Mouse (Mus musculus) brain, embryonic 18.5 days (tissue): ENCODE data around the gene Ptpn3.

ENCODE experiments used
- DNase-seq: peaks from one replicate; pipeline ENCODE4 v3.0.0-alpha.2; 2012; ENCODE audit warnings: low read depth, low spot score

Gene Ptpn3

DNA sequence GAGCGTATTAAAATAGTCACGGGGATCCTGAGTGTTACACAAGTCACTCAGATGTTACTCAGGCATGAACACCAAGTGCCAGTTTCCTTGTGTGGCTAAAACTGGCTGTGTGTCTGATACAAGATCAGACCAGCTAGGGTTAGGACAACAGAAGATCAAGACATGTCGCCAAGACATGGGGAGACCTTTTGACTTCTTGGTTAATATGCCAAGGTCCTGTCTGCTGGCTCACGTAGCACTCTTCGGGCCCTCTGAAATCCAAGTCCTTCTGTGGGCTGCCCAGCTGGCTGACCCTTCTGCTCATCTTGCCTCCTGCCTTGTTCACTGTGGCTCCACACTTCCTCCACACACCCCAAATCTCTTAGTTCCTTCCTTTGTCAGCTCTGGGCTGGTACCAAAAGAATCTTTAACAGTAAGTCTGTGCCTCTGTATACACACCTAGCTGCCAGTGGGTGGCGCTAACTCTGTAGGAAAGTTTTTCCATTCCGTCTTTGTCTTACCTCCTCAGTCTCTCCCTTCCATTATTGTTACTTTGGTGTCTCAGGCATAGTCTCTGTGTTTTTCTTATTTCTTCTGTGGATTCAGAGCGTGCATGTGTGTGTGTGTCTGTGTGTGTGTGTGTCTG lies 38.5 kb downstream of the Ptpn3 start:
- no peak for DNase-seq

DNA sequence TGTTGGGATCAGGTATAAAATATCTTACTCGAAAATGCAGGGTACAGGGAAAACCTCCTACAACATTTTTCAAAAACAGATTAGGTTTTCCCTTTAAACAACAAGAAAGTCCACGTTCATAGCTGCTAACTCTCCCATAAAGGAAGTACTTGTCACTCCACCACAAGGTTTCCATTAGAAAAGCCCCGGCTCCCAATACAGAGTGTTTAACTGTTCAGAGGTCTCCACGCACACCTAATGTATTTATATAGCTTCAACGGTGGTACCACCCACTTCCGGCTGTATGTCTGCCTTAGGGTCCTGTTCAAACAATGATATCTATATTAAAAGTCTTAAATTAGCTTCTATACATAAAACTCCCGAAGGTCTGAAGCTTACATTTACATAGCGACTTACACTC lies 39.2 kb downstream of the Ptpn3 start:
- no peak for DNase-seq

DNA sequence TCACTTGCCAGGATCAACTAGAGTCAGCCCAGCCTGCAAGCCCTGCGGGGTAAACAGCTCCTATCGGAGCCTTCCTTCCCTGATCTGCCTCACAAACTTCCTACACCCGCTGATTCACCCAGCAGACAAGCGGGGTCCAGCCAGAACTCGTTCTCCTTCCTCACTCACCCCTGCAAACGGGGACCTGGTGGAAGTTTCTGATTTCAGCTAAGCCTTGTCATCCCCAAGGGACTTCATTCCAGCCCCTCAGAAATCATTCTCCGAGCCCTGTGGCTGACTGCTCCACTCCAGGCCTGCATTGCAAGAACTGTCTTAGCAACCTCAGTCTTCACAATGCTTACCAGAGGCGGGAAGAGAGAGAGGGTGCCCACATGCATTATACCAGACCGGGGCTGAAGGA lies 39.8 kb downstream of the Ptpn3 start:
- no peak for DNase-seq

DNA sequence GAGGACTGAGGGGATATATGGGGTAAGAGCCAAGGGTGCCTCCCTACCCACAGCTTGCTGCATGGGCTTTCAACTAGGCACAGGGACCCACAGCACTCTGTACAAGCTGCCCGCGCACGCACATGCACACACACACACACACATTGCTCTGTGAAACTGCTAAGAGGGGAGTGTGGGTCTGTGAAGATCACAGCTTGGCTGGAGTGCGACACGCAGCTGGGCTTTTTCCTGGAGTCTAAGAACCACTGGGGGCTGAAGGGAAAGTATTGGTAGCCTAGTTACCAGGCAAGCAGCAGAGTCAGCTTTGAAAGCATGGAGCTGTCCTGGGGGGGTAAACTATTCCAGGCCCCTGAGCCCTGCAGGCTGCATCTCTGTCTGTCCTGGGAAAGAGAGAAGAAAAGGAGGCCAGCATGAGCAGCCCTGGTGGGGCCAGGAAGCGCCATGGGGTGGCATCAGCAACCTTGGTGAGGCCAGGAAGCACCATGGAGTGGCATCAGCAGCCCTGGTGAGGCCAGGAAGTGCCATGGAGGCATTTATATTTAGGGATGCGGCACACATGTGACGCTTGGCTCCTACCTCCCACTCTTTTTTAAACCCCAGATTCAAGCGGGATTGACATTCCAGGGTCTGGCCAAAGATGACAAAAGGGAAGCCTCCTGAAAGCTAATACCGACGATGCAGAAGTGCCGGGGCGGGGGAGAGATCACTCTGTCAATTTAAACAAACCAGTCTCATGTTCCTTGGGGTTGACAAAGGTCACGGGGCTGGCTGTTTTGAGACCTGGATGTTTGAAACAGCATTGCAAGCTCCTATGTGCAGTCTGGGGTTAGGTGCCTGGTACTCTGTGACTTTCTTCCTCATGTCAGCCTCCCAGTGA lies 43.2 kb downstream of the Ptpn3 start:
- DNase-seq: no peak

DNA sequence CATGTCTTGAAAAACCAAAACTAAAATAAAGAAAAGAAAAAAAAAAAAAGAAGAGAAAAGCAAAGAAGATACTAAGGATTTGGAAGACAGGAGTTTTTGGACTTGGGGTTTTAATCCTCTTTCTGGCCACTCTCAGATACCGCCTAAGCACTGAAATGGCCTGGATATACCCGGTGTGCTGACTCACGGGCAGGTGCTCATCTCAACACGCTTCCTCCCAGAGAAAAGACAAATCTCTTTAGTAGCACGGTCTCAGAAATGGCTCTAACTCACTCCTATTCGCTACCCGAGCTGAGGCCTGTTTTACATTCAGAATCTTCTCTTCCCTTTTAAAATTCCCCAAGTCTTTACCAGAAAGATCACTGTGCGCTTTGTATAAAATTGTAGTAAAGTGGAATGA lies 44.2 kb downstream of the Ptpn3 start:
- DNase-seq: no peak

DNA sequence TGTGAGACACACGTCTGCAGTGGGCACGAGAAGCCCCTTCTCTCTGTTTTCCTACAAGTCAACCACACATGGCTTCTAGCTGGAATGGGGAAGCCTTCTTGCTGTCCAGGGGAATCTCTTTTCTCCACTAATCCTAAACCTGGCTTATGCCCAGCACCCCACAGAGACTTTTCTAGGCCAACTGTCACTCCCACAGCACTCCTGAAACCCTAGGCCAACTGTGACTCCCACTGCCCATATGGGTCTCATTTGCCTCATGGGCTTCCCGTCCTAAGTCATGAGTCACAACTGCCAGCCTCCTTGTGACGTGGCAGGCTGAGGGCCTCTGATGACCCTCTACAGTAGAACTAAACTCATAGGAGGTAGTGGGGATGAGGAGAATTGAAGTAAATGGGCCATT lies 44.9 kb downstream of the Ptpn3 start:
- no peak for DNase-seq

DNA sequence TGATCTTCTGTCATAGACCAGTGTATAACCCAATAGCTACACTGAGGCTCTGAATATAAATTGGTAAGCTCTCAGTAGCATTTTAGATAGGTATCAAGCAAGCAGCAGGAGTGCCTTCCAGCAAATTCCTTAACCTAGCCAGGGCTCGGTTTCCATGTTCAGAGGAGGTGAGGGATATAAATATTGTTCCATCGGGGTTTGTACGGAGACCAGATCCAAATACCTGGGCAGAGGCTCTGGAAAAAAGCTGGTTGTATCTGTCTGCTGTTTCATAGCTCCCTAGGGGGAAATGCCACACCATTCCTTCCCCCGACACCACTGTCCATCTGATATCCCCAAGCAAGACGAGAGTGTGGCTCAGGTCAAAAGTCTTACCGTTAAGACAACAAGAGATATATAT lies 47.2 kb downstream of the Ptpn3 start:
- DNase-seq: no peak

DNA sequence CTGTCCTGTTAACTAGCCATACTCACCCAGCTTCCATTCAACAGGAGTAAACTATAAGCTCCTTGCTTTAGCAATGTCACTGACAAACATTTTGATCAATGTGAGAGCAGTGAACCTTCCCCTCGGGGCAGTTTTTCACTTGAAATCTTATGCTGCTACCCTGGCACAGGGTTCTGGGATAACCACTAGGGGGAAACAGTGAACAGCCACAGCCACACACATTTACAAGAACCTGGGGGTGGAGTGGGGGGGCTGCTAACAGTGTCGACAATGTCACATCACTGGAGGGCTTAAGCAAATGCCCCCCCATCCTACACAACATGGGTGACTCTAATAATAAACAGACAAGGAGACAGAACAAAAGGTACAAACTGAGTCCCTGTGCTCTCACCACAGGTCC lies 51.0 kb downstream of the Ptpn3 start:
- no peak for DNase-seq

DNA sequence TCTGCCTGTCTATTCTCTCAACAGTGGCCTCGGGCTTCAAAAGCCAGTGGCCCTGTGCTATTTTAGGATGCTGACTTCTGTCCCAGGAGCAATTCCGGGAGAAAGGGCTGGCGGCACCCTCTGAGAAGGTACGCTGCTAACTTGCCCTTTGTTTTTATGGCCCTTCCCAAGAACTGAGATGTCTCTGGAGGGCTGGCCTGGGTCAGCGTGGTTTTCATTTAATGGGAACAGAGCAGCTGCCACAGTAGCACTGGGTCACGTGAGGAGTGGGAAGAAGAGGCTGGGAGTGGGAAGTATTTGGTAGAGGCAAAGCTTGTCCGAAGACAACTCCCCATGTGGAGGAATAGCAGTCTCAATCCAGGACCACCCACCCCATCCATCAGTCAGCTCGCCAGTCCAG lies 52.5 kb downstream of the Ptpn3 start:
- no peak for DNase-seq

DNA sequence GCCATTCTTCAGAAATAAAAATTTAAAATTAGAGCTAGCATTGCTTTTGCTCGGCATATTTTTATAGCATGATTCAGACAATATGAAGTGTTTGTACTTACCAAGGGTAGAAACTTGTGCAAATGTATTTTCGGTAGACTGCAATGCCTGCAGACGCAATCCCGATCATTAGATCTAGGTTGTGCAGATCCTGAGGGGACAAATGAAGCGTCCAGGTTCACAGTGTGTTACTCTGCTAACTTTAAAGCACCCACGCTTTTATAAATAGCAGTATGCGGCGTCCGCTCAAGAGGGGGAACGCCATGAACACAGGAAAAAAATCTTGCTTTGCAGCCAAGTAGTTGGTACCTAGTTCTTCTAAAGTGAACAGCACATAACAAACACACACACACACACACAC lies 56.8 kb downstream of the Ptpn3 start:
- DNase-seq: no peak

DNA sequence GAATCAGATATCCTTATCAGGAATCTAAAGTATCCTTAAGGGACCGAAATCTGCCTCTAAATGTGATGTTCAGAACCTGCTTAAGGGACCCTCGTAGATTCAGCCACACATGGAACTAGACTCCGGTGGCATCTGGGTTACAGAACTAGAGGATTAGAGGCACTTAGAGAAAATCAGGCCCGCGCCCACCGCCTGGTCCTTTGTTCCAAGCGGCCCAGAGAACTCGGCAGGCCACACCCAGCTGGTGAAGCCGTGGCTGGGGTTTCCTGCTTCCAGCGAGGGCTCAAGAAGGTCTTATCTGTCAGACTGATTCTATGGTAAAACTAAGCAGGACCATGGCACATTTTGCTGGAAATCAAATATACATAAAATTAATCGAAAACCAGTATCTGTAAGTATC lies 58.3 kb downstream of the Ptpn3 start:
- DNase-seq: no peak

DNA sequence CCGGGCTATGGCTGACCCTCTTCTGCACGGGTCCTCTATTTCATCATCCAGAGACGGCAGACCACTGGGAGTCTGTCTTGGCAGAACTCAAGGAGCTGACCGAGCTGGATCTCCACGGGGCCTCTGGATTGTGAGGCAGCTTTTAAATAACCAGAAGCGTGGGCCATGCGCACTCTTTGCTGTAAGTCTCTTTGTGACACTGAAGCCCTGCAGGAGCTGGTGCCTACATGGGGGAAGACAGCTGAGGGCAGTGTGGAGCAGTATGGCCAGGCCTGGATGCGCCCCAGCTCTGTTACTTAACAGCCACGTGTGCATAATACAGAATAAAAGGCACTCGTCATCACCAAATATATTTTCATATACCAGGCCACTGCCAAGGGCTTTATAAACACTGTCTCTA lies 60.7 kb downstream of the Ptpn3 start:
- no peak for DNase-seq

DNA sequence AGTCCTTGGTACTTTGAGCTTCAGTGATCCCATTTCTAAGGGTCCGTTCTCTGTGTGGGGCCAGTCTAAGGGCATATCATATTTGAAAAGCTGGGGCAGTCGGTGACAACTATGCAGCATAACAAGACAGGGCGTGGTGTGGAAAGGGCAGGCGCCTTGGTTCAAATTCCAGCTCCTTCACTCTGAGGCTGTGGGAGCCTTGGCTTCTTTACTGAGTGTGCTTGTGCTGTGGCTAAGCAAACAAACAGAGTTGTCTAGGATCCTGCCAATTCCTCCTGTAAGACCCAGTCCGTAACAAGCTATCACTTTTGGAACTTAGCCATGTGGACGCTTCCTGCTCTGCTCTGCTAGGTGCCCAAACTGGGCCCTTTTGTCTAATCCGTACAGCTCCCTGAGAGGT lies 61.5 kb downstream of the Ptpn3 start:
- DNase-seq: no peak

DNA sequence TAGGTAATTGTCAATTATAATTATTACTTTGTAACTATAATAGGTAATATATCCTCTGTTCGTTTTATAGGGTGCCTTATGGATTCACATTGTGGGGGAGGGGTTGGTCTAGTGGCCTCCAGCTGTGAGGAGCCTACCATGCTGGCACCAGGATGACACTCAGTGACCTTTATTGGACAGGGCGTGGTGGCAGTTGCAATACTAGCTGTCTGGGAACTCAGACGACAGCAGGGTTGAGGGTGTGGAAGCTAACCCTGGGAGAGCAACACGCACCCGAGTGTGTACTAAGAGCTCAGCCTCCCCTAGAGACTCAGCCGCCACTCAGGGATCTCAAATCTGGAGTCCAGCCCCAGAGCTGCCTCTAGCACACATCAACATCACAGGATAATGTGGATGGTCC lies 62.5 kb downstream of the Ptpn3 start:
- DNase-seq: no peak

DNA sequence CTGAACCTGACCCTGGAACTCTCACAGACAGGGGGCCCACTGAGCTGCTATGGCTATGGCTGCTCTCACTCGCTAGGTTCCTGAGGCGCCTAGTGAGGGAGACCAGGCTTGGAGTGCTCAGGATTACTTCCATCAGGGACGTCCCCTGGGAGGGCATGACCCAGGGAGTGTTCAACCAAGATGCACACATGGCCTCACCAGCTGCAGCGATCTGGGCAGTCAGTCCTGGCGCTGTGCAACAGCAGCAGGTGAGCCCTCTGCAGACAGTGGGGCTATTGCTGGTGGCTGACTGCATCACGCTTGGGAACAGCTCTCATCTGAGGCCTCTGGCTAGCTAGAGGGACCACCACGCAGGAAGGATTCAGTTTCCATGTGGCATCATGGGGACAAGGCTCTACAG lies 63.5 kb downstream of the Ptpn3 start:
- DNase-seq: no peak

DNA sequence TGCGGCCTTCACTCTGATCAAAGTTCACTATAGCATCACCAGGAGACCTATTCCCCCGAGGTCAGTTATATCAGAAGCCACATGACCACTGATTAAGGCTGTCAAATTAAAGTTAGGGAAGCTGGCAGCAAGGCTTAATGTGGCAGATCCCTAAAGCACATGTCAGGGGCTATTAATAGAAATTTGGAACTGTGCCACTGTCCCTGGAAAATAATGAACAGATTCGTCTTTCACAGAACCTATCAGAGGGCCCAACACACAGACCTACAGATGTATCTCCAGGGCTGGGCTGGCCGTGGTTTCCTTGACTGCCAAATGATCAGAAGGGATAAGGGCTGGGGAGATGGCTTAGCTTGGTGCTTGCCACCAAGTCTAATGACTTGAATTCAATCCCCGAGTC lies 65.1 kb downstream of the Ptpn3 start:
- DNase-seq: no peak

DNA sequence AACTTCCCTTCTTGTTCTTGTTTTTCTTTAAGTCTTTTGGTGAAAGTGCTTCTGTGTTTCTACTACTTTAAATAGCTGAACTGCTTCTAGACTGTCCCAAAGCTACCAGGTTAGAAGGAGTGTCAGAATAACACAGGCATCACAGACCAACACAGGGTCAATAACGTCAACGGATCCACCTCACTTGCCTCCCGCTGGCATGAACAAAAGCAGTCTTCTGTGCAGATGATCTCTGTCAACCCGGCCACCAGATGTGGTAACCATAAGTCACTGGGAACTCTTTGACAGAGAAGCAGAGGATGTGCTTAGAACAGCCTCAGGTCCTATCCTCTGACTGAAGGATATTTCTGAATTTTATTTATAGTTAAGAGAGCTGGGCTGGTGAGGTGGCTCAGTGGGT lies 65.9 kb downstream of the Ptpn3 start:
- DNase-seq: no peak

DNA sequence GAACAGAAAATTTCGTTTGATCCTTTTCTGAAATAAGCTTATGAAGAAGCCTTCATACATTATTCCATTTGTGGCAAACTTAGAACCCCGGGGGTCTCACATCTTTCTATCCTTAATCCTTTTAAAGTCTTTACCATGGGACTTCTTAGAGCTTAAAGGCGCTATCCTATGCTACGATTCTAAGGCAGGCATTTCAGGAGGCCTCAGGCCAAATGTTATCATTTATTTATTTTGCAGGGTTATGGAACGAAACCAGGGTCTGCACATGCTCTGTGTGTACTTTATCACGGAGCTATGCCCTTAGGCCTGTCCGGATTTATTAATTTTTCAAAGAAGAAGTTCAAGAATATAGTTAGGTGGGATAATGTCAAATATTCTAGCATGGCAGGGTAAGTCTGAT lies 67.3 kb downstream of the Ptpn3 start:
- no peak for DNase-seq

DNA sequence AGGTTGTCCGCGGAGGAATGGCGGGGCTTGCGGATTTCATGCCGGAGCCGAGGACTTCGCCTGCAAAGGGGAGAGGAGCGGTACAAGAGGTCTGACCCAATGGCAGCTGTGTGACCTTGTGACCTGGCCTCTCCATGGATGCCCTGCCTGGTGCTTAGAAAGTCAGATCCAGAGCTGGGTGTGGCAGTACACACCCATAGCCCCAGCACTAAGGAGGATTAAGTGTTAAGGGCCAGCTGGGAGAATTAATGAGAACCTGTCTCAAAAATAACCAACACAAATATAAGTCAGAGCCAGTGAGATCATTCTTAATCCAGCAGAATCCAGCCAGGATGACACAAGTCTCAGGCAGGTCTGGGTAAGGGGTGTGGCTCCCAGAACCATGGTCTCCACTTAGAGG lies 69.2 kb downstream of the Ptpn3 start:
- no peak for DNase-seq

DNA sequence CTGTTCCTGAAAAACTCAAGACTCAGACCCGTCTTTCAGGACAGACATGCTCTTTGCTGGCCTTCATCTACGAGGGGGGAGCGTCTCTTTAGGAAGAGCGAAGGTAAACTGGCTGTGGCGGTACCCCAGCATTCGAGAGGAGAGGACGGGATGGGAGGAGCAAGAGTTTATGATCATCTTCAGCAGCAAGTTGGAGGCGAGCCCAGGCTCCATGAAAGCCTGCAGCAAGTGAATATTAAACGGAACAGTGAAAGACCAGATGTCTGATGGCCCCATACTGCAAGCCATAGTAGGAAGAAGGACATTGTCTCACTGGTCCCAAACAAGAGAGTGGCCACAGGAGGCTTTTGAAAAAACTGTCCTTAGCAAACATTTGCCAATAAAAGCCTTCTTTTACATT lies 70.3 kb downstream of the Ptpn3 start:
- no peak for DNase-seq

DNA sequence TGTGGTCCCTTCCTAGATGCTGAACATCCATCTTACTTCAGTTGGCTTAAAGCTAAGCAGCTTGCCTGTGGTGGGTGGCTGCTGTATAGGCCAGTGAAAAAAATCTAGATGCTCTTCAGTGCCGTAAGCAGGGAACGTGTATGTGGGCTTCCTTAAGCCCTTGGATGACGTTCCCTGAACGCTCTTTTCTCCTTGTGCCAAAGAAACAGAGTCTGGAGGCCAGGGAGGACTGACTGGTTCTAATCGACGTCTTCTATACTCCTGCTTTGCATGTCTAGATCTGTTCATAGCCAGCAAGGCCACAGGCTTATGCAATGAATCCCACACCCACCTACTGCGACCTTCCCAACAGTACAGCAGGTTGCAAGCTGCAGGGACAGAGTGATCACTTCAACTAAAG lies 71.3 kb downstream of the Ptpn3 start:
- DNase-seq: no peak

DNA sequence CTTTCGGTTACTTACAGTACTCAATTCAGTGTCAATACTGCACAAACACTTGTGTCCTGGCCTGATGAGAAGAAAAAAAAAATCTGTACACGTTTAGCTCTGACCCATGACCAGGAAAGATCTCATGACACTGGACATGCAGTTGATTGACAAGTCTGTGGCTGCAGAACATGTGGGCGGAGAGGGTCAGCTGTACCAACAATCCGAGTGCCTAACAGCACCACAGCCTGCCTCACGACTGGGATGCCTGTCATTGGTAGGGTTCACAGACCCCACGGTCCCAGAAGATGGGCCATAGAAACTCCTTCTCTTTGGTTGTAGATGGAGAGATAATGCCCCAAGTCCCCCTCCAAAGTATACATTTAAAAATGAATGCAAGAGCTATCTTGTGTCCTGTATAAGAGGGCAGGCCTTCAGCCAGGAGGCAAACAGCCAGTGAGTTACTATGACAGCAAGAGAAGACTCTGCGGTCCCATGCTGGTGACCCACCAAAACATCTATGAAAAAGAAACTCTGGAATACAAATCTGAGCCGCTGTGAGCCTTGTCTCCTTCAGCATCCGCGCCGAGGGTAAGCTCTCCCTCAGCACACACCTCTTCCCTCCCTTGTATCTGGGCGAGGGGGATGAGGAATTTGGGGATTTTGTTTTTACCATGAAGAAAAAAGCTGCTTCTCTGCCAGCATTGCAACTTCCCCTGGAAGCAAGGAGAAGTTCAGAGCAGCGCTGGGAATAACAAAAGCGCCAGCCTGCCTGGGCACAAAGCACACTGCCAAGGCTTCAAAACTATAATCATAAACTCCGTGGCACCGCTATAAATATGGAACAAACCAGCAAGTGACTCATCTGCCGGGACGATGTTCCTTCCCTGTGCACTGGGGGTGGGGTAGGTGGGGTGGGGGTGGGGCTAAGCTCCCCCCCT lies 72.8 kb downstream of the Ptpn3 start:
- DNase-seq: no peak
